Mouse (Mus musculus) skeletal muscle tissue, adult 2 months (tissue): Measurements from ENCODE around the gene Ier3.

ENCODE experiments used
- DNase-seq: peaks from one replicate; pipeline ENCODE4 v3.0.0-alpha.2; 2012; ENCODE audit warnings: low read depth, low spot score

Ier3 gene

GRCm38 (mm10) chr17:35866911-35867890 lies 45.7 kb downstream of the Ier3 start:
- DNase-seq = no peak

- peak; percentile 47 for DNase-seq
Measured at GRCm38 (mm10) chr17:35868165-35868820, 46.8 kb downstream of the Ier3 start.

- no peak for DNase-seq
Measured at GRCm38 (mm10) chr17:35868961-35869345, 47.5 kb downstream of the Ier3 start.

GRCm38 (mm10) chr17:35869346-35870067 lies 48.0 kb downstream of the Ier3 start:
- DNase-seq = peak; percentile 35

- peak; percentile 59 for DNase-seq
Measured at GRCm38 (mm10) chr17:35870151-35870883, 48.8 kb downstream of the Ier3 start.

- DNase-seq = no peak
Measured at GRCm38 (mm10) chr17:35870884-35871696, 49.6 kb downstream of the Ier3 start.
